Mouse (Mus musculus): ENCODE results near the gene Sh3bgrl2. TPM values are rescaled to one million over a fixed set of nuclear protein-coding genes. Genes with fewer than 3 reads are reported as not detected.

The Sh3bgrl2 gene
- polyA plus RNA-seq, 1 experiment = 7.3 TPM

DNA sequence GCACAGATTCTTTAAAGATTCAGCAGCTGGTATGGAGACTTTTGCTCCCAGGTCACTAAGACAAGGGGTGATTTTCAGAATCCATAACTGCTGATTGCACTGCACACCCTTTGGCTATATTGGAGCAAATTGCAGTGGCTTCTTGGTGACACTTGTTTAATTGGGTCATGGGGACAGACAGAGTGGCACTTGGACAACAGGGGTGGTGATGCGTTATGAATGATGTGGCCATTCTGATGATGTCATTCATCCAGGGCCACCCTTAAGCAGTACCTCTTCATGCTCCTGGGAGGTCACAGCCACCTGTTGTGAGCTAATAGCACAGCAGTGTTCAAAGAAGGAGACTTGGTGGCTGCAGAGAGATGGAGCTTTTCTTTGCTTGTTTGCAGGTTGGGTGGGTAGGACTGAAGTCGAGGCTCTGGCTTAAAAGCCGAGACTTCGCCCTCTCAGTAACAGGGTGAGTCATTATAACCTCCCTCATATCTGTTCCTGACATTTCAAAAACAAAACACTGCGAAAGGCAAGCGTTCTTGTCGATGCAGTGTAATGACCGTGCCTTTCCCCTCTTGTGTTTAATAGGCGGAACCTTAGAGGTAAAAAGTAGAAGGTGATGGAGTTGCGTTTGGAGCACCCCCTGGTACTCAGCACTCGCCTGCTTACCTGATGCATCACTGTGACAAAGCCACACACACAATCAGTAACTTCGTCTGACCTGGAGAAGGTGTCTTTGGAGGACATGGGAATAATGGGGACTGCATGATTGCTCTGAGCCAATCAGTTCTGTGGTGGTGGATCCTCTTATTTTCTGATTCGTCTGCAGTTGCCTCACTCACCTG is 48.7 kb downstream of the Sh3bgrl2 start:
- Histone ChIP-seq H3K4me1 (ENCODE audit: control insufficient read depth, insufficient read depth, low read length) (peaks cover 6% of the 10 kb centered on the region), H3K4me3 (replicated peaks; ENCODE audit: extremely low read depth, low read depth, low read length) (no peak overlapping the region)
- no peak for DNase-seq
- TF ChIP-seq CTCF (IDR thresholded peaks at IDR 0.05; ENCODE audit: insufficient read depth, low read length) (no peak), POLR2A (IDR thresholded peaks at IDR 0.05; ENCODE audit: borderline replicate concordance, extremely low read depth, low read depth, low read length) (no peak)
- WGBS = 84% methylated on average over 13 of the region's 13 CpGs

- TF ChIP-seq POLR2A (IDR thresholded peaks at IDR 0.05; ENCODE audit: borderline replicate concordance, extremely low read depth, low read depth, low read length) = no peak
- TF ChIP-seq CTCF (IDR thresholded peaks at IDR 0.05; ENCODE audit: insufficient read depth, low read length) = no peak
- H3K4me3 ChIP-seq (replicated peaks; ENCODE audit: extremely low read depth, low read depth, low read length) = no peak overlapping the region
- DNase-seq = no peak
- 75% methylated on average over 7 of the region's 7 CpGs for WGBS
- H3K4me1 ChIP-seq (ENCODE audit: control insufficient read depth, insufficient read depth, low read length) = peaks cover 6% of the 10 kb centered on the region
These were observed 49.9 kb downstream of the Sh3bgrl2 start for GRCm38 (mm10) chr9:83598047-83598446.

- Histone ChIP-seq H3K4me1 (ENCODE audit: control insufficient read depth, insufficient read depth, low read length) (peaks cover 6% of the 10 kb centered on the region), H3K4me3 (replicated peaks; ENCODE audit: extremely low read depth, low read depth, low read length) (no peak overlapping the region)
- TF ChIP-seq POLR2A (IDR thresholded peaks at IDR 0.05; ENCODE audit: borderline replicate concordance, extremely low read depth, low read depth, low read length) (no peak), CTCF (IDR thresholded peaks at IDR 0.05; ENCODE audit: insufficient read depth, low read length) (no peak)
- no peak for DNase-seq
- WGBS = 34% methylated on average over 6 of the region's 6 CpGs
These were observed 51.4 kb downstream of the Sh3bgrl2 start for GRCm38 (mm10) chr9:83599505-83599904.

- TF ChIP-seq CTCF (IDR thresholded peaks at IDR 0.05; ENCODE audit: insufficient read depth, low read length) (no peak), POLR2A (IDR thresholded peaks at IDR 0.05; ENCODE audit: borderline replicate concordance, extremely low read depth, low read depth, low read length) (no peak)
- Histone ChIP-seq H3K4me1 (ENCODE audit: control insufficient read depth, insufficient read depth, low read length) (peaks cover 6% of the 10 kb centered on the region), H3K4me3 (replicated peaks; ENCODE audit: extremely low read depth, low read depth, low read length) (no peak overlapping the region)
- no peak for DNase-seq
- 86% methylated on average over 10 of the region's 10 CpGs for WGBS
These were observed 52.3 kb downstream of the Sh3bgrl2 start for GRCm38 (mm10) chr9:83600286-83601048.

DNA sequence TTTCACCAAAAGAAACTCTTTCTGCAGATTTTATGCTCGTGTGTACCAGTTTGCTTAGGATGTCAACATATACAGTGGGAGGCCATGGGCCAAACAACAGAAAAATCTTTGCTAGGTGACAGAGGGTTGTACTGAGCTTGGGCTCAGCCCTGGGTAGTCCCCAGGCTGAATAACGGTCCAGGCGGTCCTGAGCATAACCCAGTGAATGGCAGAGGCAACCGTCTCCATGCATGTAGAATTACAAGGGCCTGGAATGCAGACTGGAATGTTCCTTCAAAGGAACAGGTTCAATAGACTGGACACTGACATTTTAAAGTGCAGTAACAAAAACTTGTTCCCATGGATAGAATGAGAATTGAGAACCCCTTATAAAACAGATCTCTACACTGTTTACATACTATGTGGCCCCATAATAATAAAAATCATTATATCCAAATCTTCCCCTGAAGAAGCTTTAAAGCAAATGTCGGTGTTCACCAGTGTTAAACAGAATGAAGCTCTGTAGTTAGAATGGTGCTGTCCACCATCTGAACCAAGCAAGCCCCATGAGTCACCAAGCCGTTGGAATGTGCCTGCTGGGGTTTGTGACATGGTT is 54.1 kb downstream of the Sh3bgrl2 start:
- WGBS = 73% methylated on average over 6 of the region's 6 CpGs
- no peak for TF ChIP-seq CTCF (IDR thresholded peaks at IDR 0.05; ENCODE audit: insufficient read depth, low read length)
- no peak for TF ChIP-seq POLR2A (IDR thresholded peaks at IDR 0.05; ENCODE audit: borderline replicate concordance, extremely low read depth, low read depth, low read length)
- Histone ChIP-seq H3K4me3 (replicated peaks; ENCODE audit: extremely low read depth, low read depth, low read length) (no peak overlapping the region), H3K4me1 (ENCODE audit: control insufficient read depth, insufficient read depth, low read length) (peaks cover 6% of the 10 kb centered on the region)
- no peak for DNase-seq

DNA sequence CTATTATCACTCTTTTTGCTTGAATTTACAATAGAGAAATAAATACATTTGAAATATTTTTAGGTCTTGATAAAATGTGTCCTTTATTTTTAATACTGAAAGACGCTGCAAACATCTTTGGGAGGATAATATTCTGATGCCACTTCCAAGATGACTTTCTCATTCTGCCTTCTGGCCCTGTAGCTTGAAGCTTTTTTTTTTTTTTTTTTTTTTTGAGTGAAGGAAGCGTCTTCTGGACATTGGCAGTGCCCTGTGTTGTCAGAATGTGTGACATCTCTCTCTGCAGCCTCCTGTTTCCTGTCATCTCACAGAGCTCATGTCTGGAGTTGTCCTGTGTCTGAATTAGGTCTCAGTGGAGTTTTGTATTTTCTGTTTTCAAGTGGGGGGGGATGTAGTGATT is 55.0 kb downstream of the Sh3bgrl2 start:
- no peak for DNase-seq
- 73% methylated on average over 2 of the region's 2 CpGs for WGBS
- no peak overlapping the region for H3K4me3 ChIP-seq (replicated peaks; ENCODE audit: extremely low read depth, low read depth, low read length)
- peaks cover 6% of the 10 kb centered on the region for H3K4me1 ChIP-seq (ENCODE audit: control insufficient read depth, insufficient read depth, low read length)
- TF ChIP-seq CTCF (IDR thresholded peaks at IDR 0.05; ENCODE audit: insufficient read depth, low read length) (no peak), POLR2A (IDR thresholded peaks at IDR 0.05; ENCODE audit: borderline replicate concordance, extremely low read depth, low read depth, low read length) (no peak)

DNA sequence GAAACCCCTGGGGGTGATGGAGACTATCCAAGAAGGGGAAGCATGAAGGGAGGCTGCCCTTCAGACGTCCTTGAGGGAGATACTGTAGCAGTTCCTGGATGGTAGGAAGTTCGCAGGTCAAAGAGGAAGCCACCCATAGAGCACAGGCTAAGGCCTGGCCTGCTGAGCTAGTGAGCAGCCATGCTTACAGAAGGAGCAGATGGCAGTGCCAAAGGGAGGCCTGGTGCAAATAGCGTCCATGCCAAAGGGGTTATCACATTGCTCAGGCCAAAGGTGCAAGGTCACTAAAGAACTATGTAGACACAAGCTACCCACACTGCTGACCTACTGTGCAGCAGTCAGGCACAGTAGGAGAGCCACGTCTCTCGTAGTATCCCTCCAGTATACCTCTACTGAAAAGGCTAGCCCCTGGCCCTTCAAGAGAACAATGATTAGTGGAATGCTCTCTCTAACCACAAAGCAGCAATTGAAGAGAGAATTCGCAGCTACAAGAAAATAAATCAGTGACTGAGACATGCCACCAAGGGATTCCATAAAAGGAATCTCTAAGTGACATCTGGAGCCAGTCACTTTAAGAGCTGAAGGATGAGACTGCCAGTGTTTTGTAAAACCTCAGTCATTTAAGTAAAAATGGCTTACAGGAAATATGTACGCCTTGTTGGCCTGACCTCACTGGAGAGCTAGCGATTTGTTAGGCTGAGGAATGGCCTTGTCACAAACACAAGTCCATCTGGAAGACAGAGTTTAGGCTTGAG is 57.9 kb downstream of the Sh3bgrl2 start:
- DNase-seq = no peak
- TF ChIP-seq POLR2A (IDR thresholded peaks at IDR 0.05; ENCODE audit: borderline replicate concordance, extremely low read depth, low read depth, low read length) (no peak), CTCF (IDR thresholded peaks at IDR 0.05; ENCODE audit: insufficient read depth, low read length) (no peak)
- WGBS = 63% methylated on average over 8 of the region's 8 CpGs
- Histone ChIP-seq H3K4me1 (ENCODE audit: control insufficient read depth, insufficient read depth, low read length) (no peaks in the 10 kb centered on the region), H3K4me3 (replicated peaks; ENCODE audit: extremely low read depth, low read depth, low read length) (no peak overlapping the region)

GRCm38 (mm10) chr9:83608135-83608534 is 60.0 kb downstream of the Sh3bgrl2 start:
- TF ChIP-seq POLR2A (IDR thresholded peaks at IDR 0.05; ENCODE audit: borderline replicate concordance, extremely low read depth, low read depth, low read length) (no peak), CTCF (IDR thresholded peaks at IDR 0.05; ENCODE audit: insufficient read depth, low read length) (no peak)
- 70% methylated on average over 1 of the region's 1 CpGs for WGBS

More at GRCm38 (mm10) chr9:83608135-83608534, 60.0 kb downstream of the Sh3bgrl2 start:
- DNase-seq = no peak
- H3K4me1 ChIP-seq (ENCODE audit: control insufficient read depth, insufficient read depth, low read length) = no peaks in the 10 kb centered on the region
- no peak overlapping the region for H3K4me3 ChIP-seq (replicated peaks; ENCODE audit: extremely low read depth, low read depth, low read length)

All from lung, adult 2 months (tissue).